Mouse (Mus musculus) liver, adult 2 months (tissue): Measurements from ENCODE around the gene Nt5m.

Source experiments
- CTCF ChIP-seq: fragments of 200-500 bp; IDR thresholded peaks from 2 replicates; pipeline ENCODE4 v1.5.1; 2011; ENCODE audit warnings: low read depth, low read length, control low read depth
- POLR2A ChIP-seq: fragments of 200-500 bp; IDR thresholded peaks from 2 replicates; pipeline ENCODE4 v1.6.1; 2011; ENCODE audit warnings: low read length, control low read depth; ENCODE audit not compliant: insufficient read depth; ENCODE audit errors: extremely low read depth

GRCm38 (mm10) chr11:59902045-59902726 lies 62.9 kb downstream of the Nt5m start:
- TF ChIP-seq CTCF = no peak
- no peak for TF ChIP-seq POLR2A
